ENCODE assay signal across 8 mouse cellular contexts in the genomic region with DNA sequence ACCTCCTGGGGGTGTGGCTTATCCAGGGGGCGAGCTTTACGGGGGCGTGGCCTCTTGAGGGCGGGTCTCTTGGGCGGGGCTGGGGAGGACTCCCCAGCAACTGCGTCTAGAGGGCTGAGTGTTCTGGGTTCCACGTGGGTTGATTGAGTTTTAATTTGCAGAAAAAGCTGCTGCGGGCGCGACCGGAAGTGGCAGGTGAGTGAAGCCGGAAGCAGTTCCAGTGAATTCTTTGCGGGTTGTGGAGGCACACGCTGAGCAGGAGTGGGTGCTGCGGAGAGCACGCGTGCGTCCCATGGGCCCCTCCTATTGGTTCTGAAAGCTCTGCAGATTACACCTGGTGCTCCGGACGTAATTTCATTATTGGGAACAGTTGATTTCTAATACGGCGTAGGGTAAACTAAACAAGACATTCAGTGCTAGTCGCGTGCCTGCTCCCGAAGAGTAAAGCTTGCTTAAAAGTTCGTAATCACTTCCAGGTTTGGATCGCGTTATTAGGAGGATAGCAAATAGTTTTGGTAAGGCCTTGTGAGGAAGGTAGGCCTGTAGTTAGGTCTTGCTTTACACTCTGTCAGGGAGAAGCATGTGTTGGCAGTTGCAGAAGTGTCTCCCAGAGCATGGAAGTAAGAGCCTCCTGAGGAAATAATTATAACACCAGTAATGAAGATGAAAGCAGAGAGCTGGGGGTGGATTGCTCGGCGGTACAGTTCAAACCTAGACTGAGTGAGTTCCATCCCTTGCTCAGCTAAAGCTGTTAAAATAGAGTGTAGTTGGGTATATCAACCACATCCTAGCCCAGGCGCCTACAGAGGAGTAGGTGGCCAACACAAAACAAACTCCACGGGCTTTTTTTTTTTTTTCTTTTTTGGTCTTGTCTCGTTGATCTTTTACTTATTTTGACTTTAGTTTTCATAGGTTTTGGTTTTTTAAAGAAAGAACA. TPM values are rescaled to one million over a fixed set of nuclear protein-coding genes. Genes with fewer than 3 reads are reported as not detected.
DNase-seq lines count a peak whose midpoint lies in the region; ATAC-seq lines count a peak whose summit lies in the region.

No protein-coding gene starts in this region.

- ATAC-seq in inflammation-experienced regulatory T-cells, adult 6 months, result peak; percentile 87
- ATAC-seq in megakaryocyte progenitor cell, adult 5-6 weeks (replicated peaks; ENCODE audit: poor library complexity), result peak; percentile 78

- peak; percentile 92 for DNase-seq in adrenal gland, adult 2 months
- peak; percentile 87 for DNase-seq in embryo, embryonic 10.5 days (ENCODE audit: low spot score)
- peak; percentile 76 for DNase-seq in gastrocnemius, postnatal 10 days
- peak; percentile 82 to 86 for DNase-seq in left cerebral cortex, postnatal 10 days (ENCODE audit: extremely low spot score in 1 of 2, low spot score in 2 of 2)
- peak; percentile 66 for DNase-seq in right cerebral cortex, postnatal 14 days
- peak; percentile 72 to 80 for DNase-seq in urinary bladder, postnatal 4 days (ENCODE audit: low spot score in 2 of 2)

- intact Hi-C loops in left cerebral cortex, postnatal 10 days (cut with DNase I), result no loop called here

RNA-seq across cellular contexts. Expression of a gene that starts 0.9 kb away (rescaled TPM):
- 10 to 100 TPM; 13.4 to 22.6 TPM for total RNA-seq in adrenal gland, adult 2 months (2021)
- 1.3 TPM in 2 replicates for polyA plus RNA-seq in adrenal gland, adult 2 months (2012; rRNA removed)
- 1 to 10 TPM; 6.1 to 7.0 TPM for total RNA-seq in gastrocnemius, postnatal 10 days (2021)
- polyA plus RNA-seq in inflammation-experienced regulatory T-cells, adult 6 months (2017; shearing (Covaris generic)), result 1 to 10 TPM; 3.7 to 7.4 (median 7.2) TPM
- total RNA-seq in left cerebral cortex, postnatal 10 days (2021), result 1 to 10 TPM; 8.8 to 9.7 TPM
- total RNA-seq in megakaryocyte progenitor cell, adult 5-6 weeks (2015), result 4.4 and 5.8 TPM in 2 replicates
- total RNA-seq in megakaryocyte progenitor cell, adult 5-6 weeks (2017), result 5.1 and 8.0 TPM in 2 replicates

RNA-seq across cellular contexts. Expression of a gene that starts 6.2 kb away (rescaled TPM):
- total RNA-seq in adrenal gland, adult 2 months (2021), result 1 to 10 TPM; 5.4 to 5.8 TPM
- 0.06 and 0.15 TPM in 2 replicates for polyA plus RNA-seq in adrenal gland, adult 2 months (2012; rRNA removed)
- 1 to 10 TPM; 2.3 to 3.3 TPM for total RNA-seq in gastrocnemius, postnatal 10 days (2021)
- 1 to 10 TPM; 1.2 to 1.9 (median 1.8) TPM for polyA plus RNA-seq in inflammation-experienced regulatory T-cells, adult 6 months (2017; shearing (Covaris generic))
- total RNA-seq in left cerebral cortex, postnatal 10 days (2021), result 10 to 100 TPM; 13.8 to 14.4 TPM
- 7.5 and 8.6 TPM in 2 replicates for total RNA-seq in megakaryocyte progenitor cell, adult 5-6 weeks (2015)
- total RNA-seq in megakaryocyte progenitor cell, adult 5-6 weeks (2017), result 8.1 and 9.6 TPM in 2 replicates

RNA-seq across cellular contexts. Expression of a gene that starts 17.8 kb away (rescaled TPM):
- 1 to 10 TPM; 8.4 to 9.8 TPM for total RNA-seq in adrenal gland, adult 2 months (2021)
- polyA plus RNA-seq in adrenal gland, adult 2 months (2012; rRNA removed), result 1.1 and 2.0 TPM in 2 replicates
- total RNA-seq in gastrocnemius, postnatal 10 days (2021), result 1 to 10 TPM; 3.0 to 6.0 TPM
- 100 to 1,000 TPM in 2 of 3 experiments, 10 to 100 TPM in 1; 95.5 to 109 (median 105) TPM for polyA plus RNA-seq in inflammation-experienced regulatory T-cells, adult 6 months (2017; shearing (Covaris generic))
- total RNA-seq in left cerebral cortex, postnatal 10 days (2021), result 1 to 10 TPM; 8.3 to 9.2 TPM
- 28.2 and 46.0 TPM in 2 replicates for total RNA-seq in megakaryocyte progenitor cell, adult 5-6 weeks (2015)
- 29.5 and 41.7 TPM in 2 replicates for total RNA-seq in megakaryocyte progenitor cell, adult 5-6 weeks (2017)

RNA-seq across cellular contexts. Expression of a gene that starts 17.9 kb away (rescaled TPM):
- 100 to 1,000 TPM; 215 to 228 TPM for total RNA-seq in adrenal gland, adult 2 months (2021)
- polyA plus RNA-seq in adrenal gland, adult 2 months (2012; rRNA removed), result 46.2 and 56.0 TPM in 2 replicates
- 100 to 1,000 TPM; 231 to 245 TPM for total RNA-seq in gastrocnemius, postnatal 10 days (2021)
- 100 to 1,000 TPM; 191 to 281 (median 223) TPM for polyA plus RNA-seq in inflammation-experienced regulatory T-cells, adult 6 months (2017; shearing (Covaris generic))
- total RNA-seq in left cerebral cortex, postnatal 10 days (2021), result 100 to 1,000 TPM; 160 to 165 TPM
- total RNA-seq in megakaryocyte progenitor cell, adult 5-6 weeks (2015), result 286 TPM in 2 replicates
- 233 and 248 TPM in 2 replicates for total RNA-seq in megakaryocyte progenitor cell, adult 5-6 weeks (2017)

RNA-seq across cellular contexts. Expression of a gene that starts 43.9 kb away (rescaled TPM):
- total RNA-seq in adrenal gland, adult 2 months (2021), result not detected
- not detected in 2 replicates for polyA plus RNA-seq in adrenal gland, adult 2 months (2012; rRNA removed)
- total RNA-seq in gastrocnemius, postnatal 10 days (2021), result not detected
- not detected for polyA plus RNA-seq in inflammation-experienced regulatory T-cells, adult 6 months (2017; shearing (Covaris generic))
- not detected for total RNA-seq in left cerebral cortex, postnatal 10 days (2021)
- not detected in 2 replicates for total RNA-seq in megakaryocyte progenitor cell, adult 5-6 weeks (2015)
- total RNA-seq in megakaryocyte progenitor cell, adult 5-6 weeks (2017), result not detected in 2 replicates

Comparison
In these comparisons a context has a peak if more than half of its experiments do, and no peak if none do; other contexts are left out.
1. Peak in every context shown above with its lines: DNase-seq and ATAC-seq.